Mouse (Mus musculus): ENCODE measurements around the gene Camk1.

DNA sequence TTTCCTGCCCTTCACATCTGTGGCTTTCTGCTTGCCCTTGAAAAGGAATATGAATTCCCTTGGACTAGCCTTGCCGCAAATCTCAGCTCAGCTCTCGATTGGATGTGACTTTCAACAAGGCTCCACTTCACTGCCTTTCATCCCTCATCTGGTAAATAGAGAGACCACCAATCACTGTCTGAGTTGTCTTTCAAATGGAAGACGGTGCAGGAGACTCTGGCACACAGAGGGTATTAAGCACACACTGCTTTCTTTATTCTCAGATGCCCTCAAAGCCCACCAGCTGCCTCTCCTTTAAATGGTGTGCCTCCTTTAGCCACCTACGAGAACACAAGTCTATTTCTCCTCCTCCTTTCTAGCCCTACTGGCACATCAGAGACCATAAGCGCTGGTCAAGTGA is 24.8 kb upstream of the Camk1 start:
- no peak for TF ChIP-seq CTCF (IDR thresholded peaks at IDR 0.05; ENCODE audit: control insufficient read depth, insufficient read depth, low read length)
- TF ChIP-seq POLR2A (IDR thresholded peaks at IDR 0.05; ENCODE audit: borderline replicate concordance, control insufficient read depth, low read depth, low read length) = no peak

All from bone marrow, adult 2 months (tissue).